Mouse (Mus musculus) liver, postnatal 0 days (tissue): ENCODE measurements around the gene Kcnmb3. TPM values are rescaled to one million over a fixed set of nuclear protein-coding genes. Genes with fewer than 3 reads are reported as not detected.
A peak's percentile ranks its signal among the peaks of the same experiment; 100 is the strongest.

ENCODE experiments used
- ATAC-seq: fragments of 200-750 bp; cut with Nextera tagmentation; 2 replicates; pipeline ENCODE4 v1.8.0; 2017; ENCODE audit warnings: mild to moderate bottlenecking, moderate library complexity
- DNase-seq: peaks from one replicate; pipeline ENCODE4 v3.0.0-alpha.2; 2016
- H3K27ac ChIP-seq: fragments of 300-500 bp; sonication (generic); 2 replicates; pipeline ENCODE4 v1.5.1; 2014; ENCODE audit warnings: antibody characterized with exemption, moderate library complexity, mild to moderate bottlenecking, low read depth
- H3K27me3 ChIP-seq: fragments of 300-500 bp; sonication (generic); 2 replicates; pipeline ENCODE4 v1.6.1; 2014; ENCODE audit warnings: low read length, control low read depth, mixed read lengths; ENCODE audit not compliant: insufficient read depth
- H3K36me3 ChIP-seq: fragments of 300-500 bp; sonication (generic); replicated peaks from 2 replicates; pipeline ENCODE4 v1.6.1; 2014; ENCODE audit warnings: mild to moderate bottlenecking, control low read depth, low read length, moderate library complexity, mixed read lengths; ENCODE audit not compliant: insufficient read depth
- H3K4me1 ChIP-seq: fragments of 300-500 bp; sonication (generic); 2 replicates; pipeline ENCODE4 v1.6.1; 2014; ENCODE audit warnings: antibody characterized with exemption, mild to moderate bottlenecking, control low read depth; ENCODE audit not compliant: insufficient read depth
- H3K4me2 ChIP-seq: fragments of 300-500 bp; sonication (generic); 2 replicates; pipeline ENCODE4 v1.6.1; 2014; ENCODE audit warnings: low read depth, mild to moderate bottlenecking, low read length, moderate library complexity, mixed read lengths
- H3K4me3 ChIP-seq: fragments of 300-500 bp; sonication (generic); 2 replicates; pipeline ENCODE4 v1.5.1; 2014; ENCODE audit warnings: low read depth, low read length
- H3K9ac ChIP-seq: fragments of 300-500 bp; sonication (generic); replicated peaks from 2 replicates; pipeline ENCODE4 v1.6.1; 2014; ENCODE audit warnings: mild to moderate bottlenecking, moderate library complexity
- H3K9me3 ChIP-seq: fragments of 300-500 bp; sonication (generic); 2 replicates; pipeline ENCODE4 v1.6.1; 2016; ENCODE audit warnings: mild to moderate bottlenecking, control low read depth, low read length, mixed read lengths
- CTCF ChIP-seq: sonication (generic); IDR thresholded peaks from 2 replicates; pipeline ENCODE4 v1.5.1; 2016; ENCODE audit warnings: antibody characterized with exemption, low read depth
- EP300 ChIP-seq: IDR thresholded peaks from 2 replicates; pipeline ENCODE4 v1.6.1; 2016; ENCODE audit warnings: antibody characterized with exemption, low read depth, mild to moderate bottlenecking
- WGBS: fragments of 180-500 bp; shearing (Covaris S2); extraction: QIAGEN DNeasy Blood & Tissue Kit; methylation state at CpG from one replicate; pipeline ENCODE4 v1.1.7; 2014; ENCODE audit not compliant: insufficient replicate concordance; 5-methylcytosine and 5-hydroxymethylcytosine counted together
- polyA plus RNA-seq: library from polyadenylated mRNA; unstranded; fragments of >200 nt; fragmentation: Nextera tagmentation; extraction: Ambion mirVana; gene quantifications from 2 replicates; pipeline ENCODE4 v1.2.1, GENCODE M21; 2015

The Kcnmb3 gene
- polyA plus RNA-seq, 1 experiment from 2014 or later, result not detected

GRCm38 (mm10) chr3:32495856-32496710, 4.1 kb upstream of the Kcnmb3 start:
- DNase-seq, result no peak
- Histone ChIP-seq H3K4me2 (no peak overlapping the region), H3K27ac (no peak overlapping the region), H3K4me1 (no peaks in the 10 kb centered on the region; the same call in 1 of the 2 replicates), H3K4me3 (no peak overlapping the region), H3K9me3 (no peaks in the 10 kb centered on the region), H3K36me3 (no peaks in the 10 kb centered on the region), H3K27me3 (no peaks in the 10 kb centered on the region), H3K9ac (no peak overlapping the region)
- whole genome bisulfite sequencing, result 67% methylated on average over 8 of the region's 8 CpGs
- TF ChIP-seq EP300 (no peak), CTCF (no peak)
- no peak for ATAC-seq

GRCm38 (mm10) chr3:32495088-32495770, 3.2 kb upstream of the Kcnmb3 start:
- no peak for ATAC-seq
- H3K4me3 ChIP-seq, result no peak overlapping the region
- TF ChIP-seq EP300, result no peak
- H3K36me3 ChIP-seq, result no peaks in the 10 kb centered on the region
- H3K27ac ChIP-seq, result no peak overlapping the region
- no peaks in the 10 kb centered on the region; the same call in 1 of the 2 replicates for H3K4me1 ChIP-seq
- H3K27me3 ChIP-seq, result no peaks in the 10 kb centered on the region
- H3K4me2 ChIP-seq, result no peak overlapping the region
- H3K9me3 ChIP-seq, result no peaks in the 10 kb centered on the region
- H3K9ac ChIP-seq, result no peak overlapping the region
- DNase-seq, result no peak
- whole genome bisulfite sequencing, result 66% methylated on average over 8 of the region's 8 CpGs

DNA sequence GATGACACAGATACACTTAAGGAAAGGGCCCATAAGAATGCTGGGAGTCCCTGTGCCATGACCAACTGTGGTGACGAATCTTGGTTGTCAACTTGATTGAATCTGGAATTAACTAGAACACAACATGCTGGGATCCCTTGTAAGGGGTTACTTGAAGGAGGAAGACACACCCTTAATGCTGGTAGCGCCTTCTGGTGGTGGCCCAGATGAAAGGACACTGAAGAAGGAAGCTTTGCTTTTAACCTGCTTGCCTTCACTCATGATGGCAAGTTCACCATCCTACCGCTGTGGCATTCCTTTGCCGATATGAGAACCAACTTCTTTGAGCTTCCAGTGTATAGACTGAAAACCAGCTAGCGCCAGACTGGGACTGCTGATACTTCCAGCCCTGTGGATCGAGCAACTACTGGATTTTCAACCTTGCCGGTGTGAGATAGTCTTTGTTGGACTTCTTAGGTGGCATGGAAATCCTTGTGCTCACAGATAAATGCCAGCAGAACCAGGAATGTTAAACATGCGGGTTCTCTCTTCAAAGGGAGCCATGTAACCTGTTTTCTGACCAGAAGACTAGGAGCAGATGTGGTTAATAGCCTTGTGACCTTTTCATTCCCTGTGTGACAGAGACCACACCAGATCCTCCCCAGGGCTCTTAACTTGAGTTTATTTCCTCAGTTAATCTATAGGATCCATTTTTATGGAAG, 2.5 kb upstream of the Kcnmb3 start:
- Histone ChIP-seq H3K27ac (no peak overlapping the region), H3K27me3 (no peaks in the 10 kb centered on the region), H3K9ac (no peak overlapping the region), H3K4me1 (no peaks in the 10 kb centered on the region; the same call in 1 of the 2 replicates), H3K9me3 (no peaks in the 10 kb centered on the region), H3K4me3 (no peak overlapping the region), H3K36me3 (no peaks in the 10 kb centered on the region), H3K4me2 (no peak overlapping the region)
- no peak for DNase-seq
- no peak for TF ChIP-seq EP300
- TF ChIP-seq CTCF, result peak; percentile 54
- WGBS, result 81% methylated on average over 8 of the region's 8 CpGs
- ATAC-seq, result no peak

- Histone ChIP-seq H3K9ac (no peak overlapping the region), H3K27ac (no peak overlapping the region), H3K4me3 (no peak overlapping the region), H3K4me2 (no peak overlapping the region), H3K36me3 (no peaks in the 10 kb centered on the region), H3K9me3 (no peaks in the 10 kb centered on the region), H3K27me3 (no peaks in the 10 kb centered on the region), H3K4me1 (no peaks in the 10 kb centered on the region; the same call in 1 of the 2 replicates)
- TF ChIP-seq EP300, result no peak
- TF ChIP-seq CTCF, result no peak
- ATAC-seq (no peak), DNase-seq (no peak)
Observed at GRCm38 (mm10) chr3:32490928-32491315, 1.1 kb downstream of the Kcnmb3 start.

GRCm38 (mm10) chr3:32490076-32490927, 1.7 kb downstream of the Kcnmb3 start:
- TF ChIP-seq CTCF (no peak), EP300 (no peak)
- no peak overlapping the region for H3K27ac ChIP-seq
- H3K9me3 ChIP-seq, result no peaks in the 10 kb centered on the region
- no peak overlapping the region for H3K9ac ChIP-seq
- no peaks in the 10 kb centered on the region; the same call in 1 of the 2 replicates for H3K4me1 ChIP-seq
- no peaks in the 10 kb centered on the region for H3K36me3 ChIP-seq
- DNase-seq (no peak), ATAC-seq (no peak)
- no peak overlapping the region for H3K4me3 ChIP-seq
- no peaks in the 10 kb centered on the region for H3K27me3 ChIP-seq
- WGBS, result 71% methylated on average over 15 of the region's 15 CpGs
- H3K4me2 ChIP-seq, result no peak overlapping the region
